Mouse (Mus musculus) heart, adult 2 months (tissue): ENCODE results near the gene St7. TPM values are rescaled to one million over a fixed set of nuclear protein-coding genes. Genes with fewer than 3 reads are reported as not detected.
A peak's percentile ranks its signal among the peaks of the same experiment; 100 is the strongest.

ENCODE experiments used
- DNase-seq, 2 experiments: peaks; one replicate each; pipeline ENCODE4 v3.0.0; 2021
- H3K27ac ChIP-seq: fragments of 200-600 bp; 2 replicates; pipeline ENCODE4 v1.8.1; 2022
- H3K27me3 ChIP-seq: fragments of 200-500 bp; 2 replicates; pipeline ENCODE4 v1.6.1; 2012; ENCODE audit warnings: mild to moderate bottlenecking, low read length, inconsistent platforms, mixed read lengths; ENCODE audit not compliant: control insufficient read depth, insufficient read depth
- H3K36me3 ChIP-seq: fragments of 200-500 bp; 2 replicates; pipeline ENCODE4 v1.6.1; 2012; ENCODE audit warnings: low read length, inconsistent platforms; ENCODE audit not compliant: control insufficient read depth, insufficient read depth
- H3K4me1 ChIP-seq: fragments of 200-500 bp; 2 replicates; pipeline ENCODE4 v1.6.1; 2011; ENCODE audit warnings: low read length; ENCODE audit not compliant: control insufficient read depth, insufficient read depth
- H3K4me3 ChIP-seq: fragments of 200-600 bp; 2 replicates; pipeline ENCODE4 v1.8.1; 2022
- H3K79me2 ChIP-seq: fragments of 200-500 bp; replicated peaks from 2 replicates; pipeline ENCODE4 v1.6.1; 2012; ENCODE audit warnings: mild to moderate bottlenecking, inconsistent platforms, low read length, moderate library complexity, mixed read lengths; ENCODE audit not compliant: control insufficient read depth, insufficient read depth
- H3K9ac ChIP-seq: fragments of 200-500 bp; 2 replicates; pipeline ENCODE4 v1.6.1; 2012; ENCODE audit warnings: low read depth, mild to moderate bottlenecking, control low read depth, inconsistent platforms, low read length, mixed read lengths
- CTCF ChIP-seq: fragments of 200-600 bp; IDR thresholded peaks from 2 replicates; pipeline ENCODE4 v1.8.1; 2022; ENCODE audit warnings: antibody characterized with exemption, mild to moderate bottlenecking, moderate library complexity
- EP300 ChIP-seq: fragments of 200-500 bp; IDR thresholded peaks from 2 replicates; pipeline ENCODE4 v1.6.1; 2011; ENCODE audit warnings: low read depth, low read length, control low read depth; ENCODE audit not compliant: insufficient read depth
- POLR2A ChIP-seq: fragments of 200-500 bp; IDR thresholded peaks from 2 replicates; pipeline ENCODE4 v1.6.1; 2011; ENCODE audit warnings: mild to moderate bottlenecking, low read depth, low read length, control low read depth; ENCODE audit not compliant: insufficient read depth
- WGBS: fragments of 180-500 bp; shearing (Covaris S2); methylation state at CpG from one replicate; pipeline ENCODE4 v1.1.7; 2018; 5-methylcytosine and 5-hydroxymethylcytosine counted together
- intact Hi-C: fragments of 180-260 bp; cut with DNase I; formaldehyde crosslinking; loops from one replicate; pipeline ENCODE4 v1.15.1; 2025
- polyA plus RNA-seq: library from polyadenylated mRNA; depleted of rRNA; stranded (reverse); fragments of >200 nt; gene quantifications from 2 replicates; pipeline ENCODE4 v1.2.3, GENCODE M21; 2012
- total RNA-seq, 2 experiments: library from RNA; stranded (reverse); gene quantifications; 2 replicates each; pipeline ENCODE4 v1.2.3; 2021

The St7 gene
- total and polyA plus RNA-seq, 3 experiments = 12.0 to 19.5 (median 16.9) TPM

DNA sequence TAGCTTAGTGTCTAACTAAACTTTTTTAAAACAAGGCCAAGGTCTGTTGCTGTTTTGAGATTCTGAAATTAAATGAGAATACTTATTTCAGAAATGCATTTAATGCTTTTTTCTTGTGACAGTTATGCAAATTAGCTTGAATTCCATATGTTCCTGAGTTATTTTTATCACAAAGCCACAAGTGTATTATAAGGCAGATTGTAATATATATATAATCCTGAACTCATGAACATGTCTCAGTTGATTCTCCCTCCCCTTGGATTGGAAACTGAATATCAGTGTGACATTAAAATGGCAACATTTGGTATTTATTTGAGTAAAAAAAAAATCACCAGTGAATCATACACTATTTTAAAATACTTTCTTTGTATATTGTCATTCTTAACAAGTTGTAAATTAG, 26.7 kb upstream of the St7 start:
- Histone ChIP-seq H3K4me1 (no peaks in the 10 kb centered on the region), H3K9ac (no peak overlapping the region), H3K79me2 (no peaks in the 10 kb centered on the region), H3K27ac (no peak overlapping the region), H3K27me3 (no peaks in the 10 kb centered on the region), H3K4me3 (no peak overlapping the region), H3K36me3 (peaks cover 13% of the 10 kb centered on the region)
- intact Hi-C loops = no loop called here
- TF ChIP-seq POLR2A (no peak), EP300 (no peak), CTCF (no peak)
- DNase-seq = no peak

DNA sequence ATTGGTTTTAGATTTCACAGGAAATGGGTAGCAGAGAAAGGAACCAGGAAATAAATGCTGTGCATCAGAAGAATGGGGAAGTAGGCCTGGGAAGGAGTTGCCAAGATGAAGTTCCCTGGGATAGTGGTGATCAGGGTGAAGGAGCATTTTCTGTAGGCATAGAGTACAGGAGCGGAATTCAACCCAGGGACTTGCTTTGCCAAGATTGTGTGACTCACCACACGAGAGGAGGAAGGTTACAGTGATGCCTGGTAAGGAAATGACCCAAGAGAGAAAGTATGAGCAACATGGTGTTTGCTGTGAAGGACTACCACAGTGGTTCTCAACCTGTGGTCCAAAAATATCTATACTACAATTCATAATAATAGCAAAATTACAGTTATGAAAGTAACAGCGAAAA, 24.9 kb upstream of the St7 start:
- H3K79me2 ChIP-seq = no peaks in the 10 kb centered on the region
- WGBS = 67% methylated on average over 3 of the region's 3 CpGs

DNA sequence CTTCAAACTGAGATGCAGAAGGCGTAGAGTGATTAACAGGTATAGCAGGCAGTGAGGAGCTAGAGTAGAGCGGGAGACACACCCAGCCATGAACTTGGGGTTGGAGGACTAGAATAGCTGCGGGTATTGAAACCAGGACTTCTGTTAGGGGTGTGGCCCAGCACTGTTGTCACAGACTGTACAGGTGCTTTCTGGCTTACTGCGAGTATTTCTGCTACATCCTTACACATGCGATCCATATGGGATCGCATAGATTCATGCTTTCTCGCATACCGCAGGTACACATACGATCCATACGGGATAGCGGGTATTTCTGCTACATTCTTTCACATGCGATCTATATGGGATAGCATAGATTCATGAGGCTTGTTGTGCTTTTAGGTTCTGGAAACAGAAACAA, 24.4 kb upstream of the St7 start:
- TF ChIP-seq EP300 = no peak
- no peak for DNase-seq
- H3K36me3 ChIP-seq = peaks cover 13% of the 10 kb centered on the region

More for the DNA sequence above, 24.9 kb upstream of the St7 start:
- no peak overlapping the region for H3K9ac ChIP-seq
- no peak overlapping the region for H3K27ac ChIP-seq
- intact Hi-C loops = no loop called here
- TF ChIP-seq POLR2A (no peak), CTCF (no peak), EP300 (no peak)
- H3K27me3 ChIP-seq = no peaks in the 10 kb centered on the region
- no peak for DNase-seq
- H3K36me3 ChIP-seq = peaks cover 13% of the 10 kb centered on the region
- no peak overlapping the region for H3K4me3 ChIP-seq
- no peaks in the 10 kb centered on the region for H3K4me1 ChIP-seq

DNA sequence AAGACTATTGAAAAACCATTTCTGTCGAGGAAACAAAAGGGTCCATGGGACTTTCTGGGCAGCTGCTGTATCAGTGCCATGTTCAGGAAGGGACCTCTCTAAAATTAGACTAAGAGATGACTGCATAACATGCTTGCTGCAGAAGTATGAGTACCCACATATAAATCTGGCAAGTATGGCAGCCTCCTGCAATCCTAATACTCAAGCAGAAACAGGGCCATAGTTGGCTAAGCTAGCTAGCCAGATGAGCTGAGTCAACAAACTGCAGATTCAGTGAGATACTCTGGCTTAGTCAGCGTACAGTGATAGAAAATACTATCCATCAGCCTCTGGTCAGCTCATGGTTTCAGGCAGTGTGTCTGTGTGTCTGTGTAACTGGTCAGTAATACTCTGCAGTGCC, 22.9 kb upstream of the St7 start:
- Histone ChIP-seq H3K36me3 (peaks cover 10% of the 10 kb centered on the region), H3K9ac (no peak overlapping the region), H3K27me3 (no peaks in the 10 kb centered on the region), H3K4me3 (no peak overlapping the region), H3K4me1 (no peaks in the 10 kb centered on the region), H3K27ac (no peak overlapping the region), H3K79me2 (no peaks in the 10 kb centered on the region)
- DNase-seq = no peak
- no peak for TF ChIP-seq POLR2A
- TF ChIP-seq EP300 = no peak
- TF ChIP-seq CTCF = no peak
- intact Hi-C loops = loop anchor here (5.0 kb wide), 1 partner anchor 407 kb away; no protein-coding TSS in a partner anchor
- 53% methylated on average over 2 of the region's 2 CpGs for WGBS

More for the DNA sequence above, 24.4 kb upstream of the St7 start:
- no peak overlapping the region for H3K4me3 ChIP-seq
- no peaks in the 10 kb centered on the region for H3K27me3 ChIP-seq
- H3K4me1 ChIP-seq = no peaks in the 10 kb centered on the region
- 96% methylated on average over 12 of the region's 12 CpGs for WGBS
- no peak overlapping the region for H3K27ac ChIP-seq
- no peak overlapping the region for H3K9ac ChIP-seq
- no peaks in the 10 kb centered on the region for H3K79me2 ChIP-seq
- intact Hi-C loops = no loop called here

DNA sequence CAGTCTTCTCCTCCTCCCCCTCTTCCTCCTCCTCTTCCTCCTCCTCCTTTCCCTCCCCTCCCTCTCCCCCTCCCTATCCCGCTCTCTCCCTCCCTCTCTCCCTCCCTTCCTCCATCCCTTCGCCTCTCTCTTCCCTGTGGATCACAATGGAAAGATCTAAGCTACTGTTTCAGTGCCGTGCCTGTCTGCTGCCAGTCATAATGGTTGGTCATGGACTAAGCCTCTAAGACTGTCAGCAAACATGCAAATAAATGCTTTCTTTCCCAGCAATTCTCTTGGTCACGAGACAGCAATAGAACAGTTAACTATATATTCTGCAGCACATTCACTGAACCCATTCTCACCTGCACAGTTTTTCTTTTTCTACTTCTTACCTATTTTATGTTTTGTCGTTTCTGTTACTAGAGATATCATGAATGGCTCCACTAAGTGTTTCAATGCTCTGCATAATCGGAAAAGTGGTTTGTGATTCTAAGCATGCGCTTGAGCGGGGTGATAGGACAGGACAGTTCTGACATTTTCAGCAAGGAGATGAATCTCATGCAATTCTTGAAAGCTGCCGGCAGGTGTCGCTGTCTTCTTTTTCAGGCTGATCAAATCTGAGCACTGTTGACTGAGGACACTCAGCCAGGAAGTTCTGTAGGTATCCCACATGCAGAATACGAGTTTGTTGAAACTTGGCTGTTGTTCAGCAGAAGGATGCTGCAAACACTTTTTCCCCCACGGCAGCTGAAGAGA, 17.5 kb upstream of the St7 start:
- intact Hi-C loops = loop anchor here (1.0 to 2.0 kb wide), 4 partner anchors 20 to 167 kb away; no protein-coding TSS in a partner anchor
- Histone ChIP-seq H3K79me2 (no peaks in the 10 kb centered on the region), H3K9ac (no peak overlapping the region), H3K27ac (no peak overlapping the region), H3K27me3 (no peaks in the 10 kb centered on the region), H3K4me1 (no peaks in the 10 kb centered on the region), H3K4me3 (no peak overlapping the region), H3K36me3 (no peaks in the 10 kb centered on the region)
- TF ChIP-seq EP300 = peak; percentile 60; the same call in 1 of the 2 replicates
- no peak for TF ChIP-seq POLR2A
- TF ChIP-seq CTCF = peak; percentile 93
- WGBS = 13% methylated on average over 11 of the region's 12 CpGs
- peak; percentile 41 to 70 for DNase-seq

DNA sequence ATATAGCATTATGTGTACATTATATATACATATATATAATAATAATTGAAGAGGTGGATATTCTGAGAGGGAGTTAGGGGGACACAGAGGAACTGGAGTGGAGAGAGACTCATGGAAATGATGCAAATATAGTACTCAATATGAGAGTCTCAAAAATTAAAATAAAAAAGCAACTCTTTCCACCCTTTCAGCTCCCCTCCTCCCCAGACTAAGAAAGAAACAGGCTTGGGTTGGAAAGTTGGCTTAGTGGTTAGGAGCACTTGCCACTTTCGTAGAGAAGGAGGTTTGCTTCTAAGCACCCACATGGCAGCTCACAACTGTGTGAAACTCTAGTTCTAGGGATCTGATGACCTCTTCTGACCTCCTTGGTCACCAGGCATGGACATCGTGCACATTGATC, 15.7 kb upstream of the St7 start:
- intact Hi-C loops = no loop called here

More for the DNA sequence above, 15.7 kb upstream of the St7 start:
- Histone ChIP-seq H3K27me3 (no peaks in the 10 kb centered on the region), H3K9ac (no peak overlapping the region), H3K79me2 (no peaks in the 10 kb centered on the region), H3K27ac (no peak overlapping the region), H3K4me3 (no peak overlapping the region), H3K4me1 (no peaks in the 10 kb centered on the region), H3K36me3 (no peaks in the 10 kb centered on the region)
- no peak for DNase-seq
- TF ChIP-seq POLR2A (no peak), CTCF (no peak), EP300 (no peak)
- 74% methylated on average over 2 of the region's 2 CpGs for WGBS
